In genomic region chr4:154594761-154595556, GRCm38 (mm10) we compare ENCODE assay signal across 10 mouse cellular contexts. TPM values are rescaled to one million over a fixed set of nuclear protein-coding genes. Genes with fewer than 3 reads are reported as not detected.
DNase-seq lines count a peak whose midpoint lies in the region; ATAC-seq lines count a peak whose summit lies in the region.
"Had no signal": no experiment of that assay in that cellular context is flagged by ENCODE, and none has a peak within 500 bp of the region (broad histone marks: within the 10 kb centered on the region; RNA-seq: fewer than 3 reads in every experiment).

No protein-coding gene starts in this region.

- no peak overlapping the region for H3K27ac ChIP-seq in kidney, embryonic 15.5 days
- peak overlapping the region; percentile 85 for H3K27ac ChIP-seq in hindbrain, embryonic 13.5 days
- peak overlapping the region; percentile 86 for H3K27ac ChIP-seq in neural tube, embryonic 13.5 days (replicated peaks)

- peaks cover 38% of the 10 kb centered on the region for H3K4me1 ChIP-seq in kidney, embryonic 15.5 days
- peaks cover 73% of the 10 kb centered on the region for H3K4me1 ChIP-seq in hindbrain, embryonic 13.5 days (replicated peaks)
- H3K4me1 ChIP-seq in neural tube, embryonic 13.5 days (replicated peaks): peaks cover 82% of the 10 kb centered on the region

- H3K27me3 ChIP-seq in kidney, embryonic 15.5 days: peaks cover 87% of the 10 kb centered on the region
- H3K27me3 ChIP-seq in hindbrain, embryonic 13.5 days: peaks cover 68% of the 10 kb centered on the region
- peaks cover 65% of the 10 kb centered on the region for H3K27me3 ChIP-seq in neural tube, embryonic 13.5 days
- H3K27me3 ChIP-seq: CH12.LX had no signal

- 13% methylated on average over 21 of the region's 21 CpGs for WGBS in kidney, embryonic 15.5 days
- WGBS in hindbrain, embryonic 13.5 days: 7% methylated on average over 21 of the region's 21 CpGs
- 6% methylated on average over 21 of the region's 21 CpGs for WGBS in neural tube, embryonic 13.5 days

- no peaks in the 10 kb centered on the region for H3K9me3 ChIP-seq in kidney, embryonic 15.5 days (replicated peaks)
- no peaks in the 10 kb centered on the region for H3K9me3 ChIP-seq in hindbrain, embryonic 13.5 days
- H3K9me3 ChIP-seq in neural tube, embryonic 13.5 days: no peaks in the 10 kb centered on the region

- ATAC-seq in kidney, embryonic 15.5 days (replicated peaks; ENCODE audit: low FRiP score): 0 out of 2 replicates have a peak, but pooled peaks have one; percentile 20
- ATAC-seq in hindbrain, embryonic 13.5 days (ENCODE audit: low FRiP score): peak; percentile 58
- ATAC-seq in neural tube, embryonic 13.5 days (ENCODE audit: low read depth): peak; percentile 70
- no peak for ATAC-seq in megakaryocyte-erythroid progenitor cell, adult 5-6 weeks (replicated peaks; ENCODE audit: low FRiP score, low TSS enrichment, poor library complexity, severe bottlenecking)

- H3K9ac ChIP-seq in kidney, embryonic 15.5 days: no peak overlapping the region
- H3K9ac ChIP-seq in hindbrain, embryonic 13.5 days: no peak overlapping the region; the same call in 1 of the 2 replicates
- peak overlapping the region; percentile 57; the same call in 1 of the 2 replicates for H3K9ac ChIP-seq in neural tube, embryonic 13.5 days

- no peak for DNase-seq in kidney, postnatal 25 days
- peak; percentile 73 for DNase-seq in embryo, embryonic 9.5 days (ENCODE audit: extremely low spot score)
- no peak for DNase-seq in gastrocnemius, adult 8-10 months (ENCODE audit: low spot score in 2 of 2)
- no peak for DNase-seq in layer of hippocampus, postnatal 36 days
- DNase-seq: adrenal gland, adult 8-10 months had no signal

- no peak overlapping the region for H3K4me3 ChIP-seq in kidney, embryonic 15.5 days (replicated peaks)
- no peak overlapping the region for H3K4me3 ChIP-seq in hindbrain, embryonic 13.5 days
- no peak overlapping the region for H3K4me3 ChIP-seq in neural tube, embryonic 13.5 days

- H3K4me2 ChIP-seq in kidney, embryonic 15.5 days: peak overlapping the region; percentile 9; the same call in 1 of the 2 replicates
- H3K4me2 ChIP-seq in hindbrain, embryonic 13.5 days: peak overlapping the region; percentile 31
- H3K4me2 ChIP-seq in neural tube, embryonic 13.5 days: peak overlapping the region; percentile 37

- H3K36me3 ChIP-seq in kidney, embryonic 15.5 days: no peaks in the 10 kb centered on the region
- no peaks in the 10 kb centered on the region for H3K36me3 ChIP-seq in hindbrain, embryonic 13.5 days
- no peaks in the 10 kb centered on the region for H3K36me3 ChIP-seq in neural tube, embryonic 13.5 days

RNA-seq across cellular contexts. Expression of gene Prdm16, which starts 41.7 kb away (rescaled TPM):
- 22.0 and 22.1 TPM in 2 replicates for polyA plus RNA-seq in kidney, embryonic 15.5 days (2015; fragmentation: Nextera tagmentation; extraction: Ambion mirVana)
- 16.1 and 17.2 TPM in 2 replicates for polyA plus RNA-seq in hindbrain, embryonic 13.5 days (2015; fragmentation: Nextera tagmentation; extraction: Ambion mirVana)
- 10.0 and 12.4 TPM in 2 replicates for polyA plus RNA-seq in neural tube, embryonic 13.5 days (2015; fragmentation: Nextera tagmentation; extraction: Ambion mirVana)
- total RNA-seq in gastrocnemius, adult 8-10 months (2022): 1 to 10 TPM in 3 of 4 experiments, under 1 TPM in 1; 0.73 to 3.1 (median 1.4) TPM
- total RNA-seq in megakaryocyte-erythroid progenitor cell, adult 5-6 weeks (2014; fragmentation: Nextera tagmentation): 4.2 and 7.7 TPM in 2 replicates
- 0.85 and 2.2 TPM in 2 replicates for total RNA-seq in megakaryocyte-erythroid progenitor cell, adult 5-6 weeks (2017)
- 10 to 100 TPM in 1 of 2 experiments, 1 to 10 TPM in 1; 9.4 to 11.8 TPM for total RNA-seq in layer of hippocampus, postnatal 36 days (2021)
- total RNA-seq: CH12.LX had no signal
